Mouse (Mus musculus): Measurements from ENCODE around the gene Pwwp2b.

The Pwwp2b gene

DNA sequence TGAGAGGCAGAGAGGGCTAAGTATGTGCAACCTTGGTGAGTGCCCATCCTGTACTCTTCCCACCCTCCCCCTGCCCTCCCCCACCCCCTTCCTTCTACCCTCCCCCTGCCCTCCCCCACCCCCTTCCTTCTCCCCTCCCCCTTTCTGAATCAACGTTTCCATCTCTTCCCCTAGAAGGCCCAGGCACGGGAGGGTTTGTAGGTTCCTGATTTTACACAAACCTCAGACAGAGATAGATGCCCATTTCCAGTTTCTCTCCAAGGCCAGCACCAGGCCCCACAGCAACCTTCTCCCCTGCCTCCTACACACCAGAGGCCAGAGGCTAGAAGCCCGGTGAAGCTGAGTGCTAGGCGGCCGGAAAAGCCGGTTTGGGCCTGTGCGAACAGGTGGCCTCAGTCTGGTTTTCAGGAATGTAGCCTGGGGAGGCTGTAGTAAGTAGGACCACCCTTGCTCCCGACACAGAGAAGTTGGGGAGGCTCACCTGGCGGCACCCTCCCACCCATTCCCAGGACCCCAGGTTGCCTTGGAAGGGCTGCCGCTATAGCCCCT, 48.3 kb downstream of the Pwwp2b start:
- in situ Hi-C loops (cut with MboI): no loop called here

DNA sequence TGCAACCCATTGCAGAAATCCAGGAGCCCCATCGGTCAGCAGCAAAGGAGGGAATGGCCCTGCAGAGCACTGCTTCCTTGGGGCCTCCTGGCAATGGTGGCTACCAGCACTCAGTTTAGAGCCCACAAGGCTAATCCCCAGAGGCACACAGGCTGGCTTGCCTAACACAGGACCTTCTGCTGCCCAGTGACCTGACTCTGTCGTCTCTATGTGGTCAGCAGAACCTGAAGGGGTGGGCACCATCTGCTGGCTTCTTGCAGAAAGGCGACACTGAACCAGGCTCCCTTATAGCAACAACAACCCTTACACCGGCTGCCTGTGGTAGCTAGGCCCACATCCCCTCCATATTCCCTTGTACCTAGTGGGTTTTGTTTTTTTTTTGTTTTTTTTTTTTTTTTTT, 50.2 kb downstream of the Pwwp2b start:
- in situ Hi-C loops (cut with MboI): no loop called here

DNA sequence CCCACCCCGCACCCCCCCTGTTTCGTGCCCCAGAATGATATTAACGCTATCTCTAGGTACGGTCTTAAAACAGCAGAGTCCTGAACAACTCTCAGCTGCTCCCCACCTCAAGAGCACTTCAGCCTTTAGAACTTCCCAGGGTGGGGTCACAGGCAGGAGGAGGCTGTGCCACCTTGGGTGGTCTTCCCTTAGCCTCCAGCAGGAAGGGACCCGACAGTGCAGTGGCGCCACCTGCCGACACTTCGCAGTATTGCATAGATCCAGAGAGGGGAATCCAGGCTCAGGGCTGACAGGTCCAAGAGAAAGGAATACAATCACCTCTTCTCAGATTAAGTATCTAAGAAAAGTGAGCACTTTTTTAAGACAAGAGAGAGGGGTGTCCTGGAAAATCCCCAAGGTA, 51.1 kb downstream of the Pwwp2b start:
- in situ Hi-C loops (cut with MboI): no loop called here

DNA sequence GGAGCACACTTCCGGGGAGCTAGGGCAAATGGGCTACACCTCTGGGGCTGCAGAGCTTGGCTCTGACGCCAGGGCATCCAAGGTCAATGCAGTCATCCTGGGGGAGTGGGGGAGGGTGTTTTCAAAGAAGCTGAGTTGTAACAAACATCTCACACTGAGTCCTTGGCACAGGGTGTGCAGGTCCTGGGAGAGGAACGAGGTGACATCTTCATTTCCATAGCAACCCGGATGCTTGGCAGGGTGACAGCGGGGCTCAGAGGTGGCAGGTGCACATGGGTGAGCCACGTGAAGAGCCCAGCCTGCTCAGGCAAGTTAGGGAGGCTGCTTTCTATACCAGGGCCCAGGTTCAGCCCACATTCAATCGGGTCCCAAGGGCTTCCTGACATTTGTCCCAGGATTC, 52.1 kb downstream of the Pwwp2b start:
- in situ Hi-C loops (cut with MboI): loop anchor here (5.0 kb wide), 1 partner anchor 177 kb away; no protein-coding TSS in a partner anchor

DNA sequence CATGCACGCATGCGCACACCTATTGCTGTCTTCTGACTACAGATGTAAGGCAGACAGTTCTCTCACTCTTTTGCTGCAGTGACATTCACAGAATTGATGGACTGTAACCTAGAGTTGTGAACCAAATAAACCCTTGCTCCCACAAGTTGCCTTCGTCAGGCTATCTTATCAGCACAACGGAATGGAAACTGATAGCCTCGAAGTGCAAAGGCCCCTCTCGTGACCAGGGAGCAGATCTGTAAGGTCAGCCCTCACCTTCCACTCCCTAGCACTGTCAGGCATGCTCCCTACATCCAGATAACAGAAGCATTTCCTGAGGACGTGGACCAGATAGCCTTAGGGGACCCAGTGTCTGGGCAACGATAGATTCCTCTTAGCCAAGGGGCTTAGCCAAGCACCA, 53.2 kb downstream of the Pwwp2b start:
- in situ Hi-C loops (cut with MboI): loop anchor here (5.0 kb wide), 1 partner anchor 176 kb away; no protein-coding TSS in a partner anchor

DNA sequence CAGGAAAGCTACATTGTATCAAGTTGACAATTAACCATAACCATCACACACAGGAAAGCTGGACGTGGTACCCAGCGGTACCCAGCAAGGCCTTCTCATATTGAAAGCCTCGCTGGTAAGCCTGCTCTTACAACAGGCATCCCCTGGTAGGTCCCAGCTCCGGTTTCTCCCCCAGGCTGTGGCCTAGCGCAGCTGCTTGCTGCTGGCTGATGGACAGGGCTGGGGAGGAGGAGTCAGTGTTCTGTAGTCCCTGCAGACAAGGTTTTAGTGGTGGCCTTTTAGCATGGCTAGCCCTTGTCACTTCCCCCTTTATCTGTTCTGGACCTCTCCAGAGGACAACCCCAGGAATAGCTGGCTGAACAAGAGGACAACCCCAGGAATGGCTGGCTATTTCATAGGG, 54.0 kb downstream of the Pwwp2b start:
- in situ Hi-C loops (cut with MboI): loop anchor here (5.0 kb wide), 1 partner anchor 175 kb away; no protein-coding TSS in a partner anchor

DNA sequence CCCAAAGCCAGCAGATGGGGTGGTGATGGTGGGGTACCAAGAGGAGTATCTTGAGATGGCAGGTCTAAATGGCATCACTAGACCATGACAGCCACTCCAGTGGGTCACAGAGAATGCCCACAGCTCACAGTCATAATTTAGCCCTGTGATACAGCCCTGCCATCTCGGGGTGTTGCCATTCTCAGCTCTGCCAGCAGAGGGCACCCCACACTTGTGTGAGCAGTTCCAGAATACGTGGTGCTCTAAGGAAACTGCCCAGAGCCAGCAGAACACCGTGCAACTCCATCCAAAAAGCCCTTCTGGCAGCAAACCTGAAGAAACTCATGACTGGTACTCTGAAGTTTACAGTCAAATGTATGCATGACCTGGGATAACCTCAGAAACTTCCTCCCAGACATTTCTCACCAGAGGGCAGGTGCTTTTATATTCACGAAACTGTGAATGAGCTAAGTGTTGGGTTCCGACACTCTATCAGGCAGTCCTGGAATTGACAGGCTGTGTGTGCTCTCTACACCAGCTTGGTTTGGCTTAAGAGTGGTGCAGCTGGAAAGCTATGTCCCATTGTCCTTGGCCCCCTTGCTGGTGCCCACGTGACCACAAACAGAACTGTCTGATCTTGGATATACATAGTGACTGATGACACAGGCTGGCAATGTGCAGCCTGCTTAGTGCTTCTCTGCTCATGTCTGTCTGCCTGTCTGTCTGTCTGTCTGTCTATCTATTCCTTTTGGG, 55.2 kb downstream of the Pwwp2b start:
- in situ Hi-C loops (cut with MboI): loop anchor here (5.0 kb wide), 1 partner anchor 174 kb away; no protein-coding TSS in a partner anchor

DNA sequence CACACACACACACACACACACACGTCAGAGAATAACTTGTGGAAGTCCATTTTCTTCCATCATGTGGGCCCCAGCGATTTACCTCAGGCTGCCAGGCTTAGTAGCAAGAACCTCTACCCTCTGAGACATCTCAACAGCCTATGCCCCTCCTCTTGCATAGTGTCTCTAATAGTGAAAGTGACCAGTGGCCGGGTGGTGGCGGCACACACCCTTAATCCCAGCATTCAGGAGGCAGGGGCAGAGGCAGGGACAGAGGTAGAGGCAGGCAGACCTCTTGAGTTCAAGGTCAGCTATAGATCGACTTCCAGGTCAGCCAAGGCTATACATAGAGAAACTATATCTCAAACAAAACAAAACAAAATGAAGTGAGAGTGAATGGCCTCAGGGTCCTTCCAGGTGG, 56.0 kb downstream of the Pwwp2b start:
- in situ Hi-C loops (cut with MboI): loop anchor here (5.0 kb wide), 1 partner anchor 173 kb away; no protein-coding TSS in a partner anchor

DNA sequence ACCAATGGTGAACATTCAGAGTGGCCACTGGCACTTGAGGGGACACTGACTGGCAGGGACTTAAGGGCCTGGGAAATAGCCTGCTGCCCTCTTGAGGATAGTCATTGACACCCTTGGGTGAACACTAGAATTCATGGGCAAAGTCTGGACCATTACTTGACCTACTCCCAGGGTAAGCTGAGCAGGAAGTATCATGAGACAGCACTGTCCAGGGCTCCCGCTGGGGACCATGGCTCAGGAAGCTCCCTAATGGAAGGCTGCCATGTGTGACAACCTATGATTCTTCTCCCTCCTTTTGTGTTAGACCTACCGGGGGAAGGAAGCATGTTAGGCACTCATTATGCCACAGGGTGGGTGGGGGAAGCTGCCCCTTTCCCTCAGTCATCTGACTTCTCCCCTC, 58.8 kb downstream of the Pwwp2b start:
- in situ Hi-C loops (cut with MboI): no loop called here

DNA sequence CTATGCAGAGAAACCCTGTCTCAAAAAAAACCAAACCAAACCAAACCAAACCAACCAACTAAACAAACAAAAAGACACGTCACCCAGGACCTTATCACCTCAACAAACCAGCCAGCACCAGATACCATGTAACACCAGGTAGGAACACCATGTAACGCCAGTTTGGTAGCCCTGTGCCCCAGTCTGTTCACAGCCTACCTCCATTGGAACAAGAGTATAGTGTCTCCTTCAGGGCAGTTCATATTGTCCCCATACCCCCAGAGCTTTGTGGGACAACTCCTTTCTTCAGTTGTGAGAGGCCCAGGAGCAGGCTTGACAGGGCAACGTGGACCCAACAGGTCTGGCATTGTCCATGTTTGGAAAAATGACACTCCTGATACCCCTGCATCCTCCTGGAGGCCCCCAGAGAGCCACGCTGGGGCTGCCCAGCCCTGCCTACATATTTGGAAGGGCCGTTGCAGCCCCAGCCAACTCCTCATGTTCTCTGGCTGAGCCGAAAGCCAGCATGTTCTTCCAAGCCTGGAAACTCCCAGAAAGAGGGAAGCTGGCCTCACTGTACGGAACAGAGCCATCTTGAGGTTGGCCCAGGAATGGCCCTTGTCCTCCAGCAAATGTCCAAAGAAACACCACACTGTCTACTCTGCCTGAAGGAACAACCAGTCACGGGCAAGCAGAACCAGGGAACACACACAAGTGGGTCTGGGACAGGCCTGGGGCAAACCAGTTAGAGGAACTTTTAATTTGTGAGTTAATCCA, 60.0 kb downstream of the Pwwp2b start:
- in situ Hi-C loops (cut with MboI): no loop called here

DNA sequence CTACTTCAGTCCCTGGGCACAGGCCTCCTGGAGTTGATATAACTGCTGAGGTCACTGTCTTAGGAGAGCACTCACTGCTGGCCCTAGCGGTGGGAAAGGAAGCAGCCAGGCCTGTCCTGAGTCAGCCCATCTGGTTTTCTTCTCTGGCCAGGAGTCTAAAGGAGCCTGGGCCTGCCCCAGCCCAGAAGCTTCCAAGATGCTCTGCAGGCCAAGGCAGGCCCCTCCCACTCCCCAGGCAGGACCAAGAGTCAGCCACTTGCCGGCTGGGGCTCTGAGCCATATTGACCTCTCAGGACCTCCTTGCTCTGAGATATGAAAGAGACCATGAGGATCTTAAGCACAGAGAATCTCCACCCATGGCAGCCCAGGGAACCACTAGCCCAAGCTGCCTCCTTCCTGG, 60.8 kb downstream of the Pwwp2b start:
- in situ Hi-C loops (cut with MboI): no loop called here

DNA sequence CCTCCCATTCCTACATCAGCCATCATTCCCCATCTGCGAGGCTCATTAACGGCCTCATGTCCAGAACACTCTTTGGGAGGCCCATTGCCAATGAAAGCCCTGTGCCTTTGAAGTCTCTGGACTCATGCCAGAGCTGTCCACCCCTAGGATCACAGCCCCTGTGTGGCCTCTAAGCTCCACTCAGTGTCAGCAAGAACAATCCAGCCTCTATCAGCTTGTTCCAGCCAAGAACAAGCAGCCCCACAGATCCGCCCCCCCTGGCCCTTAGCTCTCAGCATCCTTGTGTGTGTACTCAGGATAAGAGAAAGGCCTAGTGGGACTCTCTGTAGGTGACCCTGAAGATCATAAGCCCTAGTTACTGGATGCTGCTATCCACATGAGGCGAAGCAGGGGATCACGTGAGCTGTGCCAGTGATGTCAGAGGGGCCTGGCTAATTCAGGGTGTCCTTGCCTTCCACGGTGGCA, 62.2 kb downstream of the Pwwp2b start:
- in situ Hi-C loops (cut with MboI): no loop called here

DNA sequence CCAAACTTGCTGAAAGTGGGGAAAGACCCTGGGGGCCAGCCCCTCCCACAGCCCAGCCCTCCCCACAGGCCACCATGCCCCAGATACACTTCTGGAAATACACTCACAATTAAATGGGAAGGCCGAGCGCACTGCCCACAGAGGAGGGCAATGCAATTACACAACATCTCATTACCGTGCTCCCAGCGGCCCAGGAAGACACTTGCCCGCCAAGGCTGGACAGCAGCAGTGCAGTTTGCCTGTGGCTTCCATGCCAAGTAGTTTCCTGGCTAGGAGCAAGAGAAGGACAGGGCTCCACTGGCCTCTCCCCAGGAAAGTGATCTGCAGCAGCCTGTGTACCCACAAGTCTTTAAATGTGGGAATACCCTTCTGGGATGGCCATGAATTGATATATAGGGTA, 64.4 kb downstream of the Pwwp2b start:
- in situ Hi-C loops (cut with MboI): no loop called here

DNA sequence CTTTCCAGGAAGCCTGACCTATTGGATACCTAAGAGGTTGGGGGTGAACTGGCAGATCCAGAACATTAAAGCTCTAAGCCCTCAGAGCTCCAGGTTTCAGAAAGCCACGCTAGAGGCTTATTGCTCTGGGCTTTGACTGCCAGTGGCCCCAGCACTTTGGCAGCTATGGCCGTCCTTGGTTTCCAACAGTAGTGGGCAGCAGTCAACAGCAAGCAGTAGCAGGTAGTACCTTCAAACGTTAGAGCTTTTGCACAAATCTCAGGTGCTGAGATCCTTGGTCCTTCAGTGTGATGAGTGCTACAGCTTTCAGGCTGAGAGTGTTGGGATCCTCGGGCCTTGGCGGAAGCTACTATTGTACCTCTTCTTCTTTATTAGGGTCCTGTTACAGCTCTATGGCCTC, 65.1 kb downstream of the Pwwp2b start:
- in situ Hi-C loops (cut with MboI): no loop called here

DNA sequence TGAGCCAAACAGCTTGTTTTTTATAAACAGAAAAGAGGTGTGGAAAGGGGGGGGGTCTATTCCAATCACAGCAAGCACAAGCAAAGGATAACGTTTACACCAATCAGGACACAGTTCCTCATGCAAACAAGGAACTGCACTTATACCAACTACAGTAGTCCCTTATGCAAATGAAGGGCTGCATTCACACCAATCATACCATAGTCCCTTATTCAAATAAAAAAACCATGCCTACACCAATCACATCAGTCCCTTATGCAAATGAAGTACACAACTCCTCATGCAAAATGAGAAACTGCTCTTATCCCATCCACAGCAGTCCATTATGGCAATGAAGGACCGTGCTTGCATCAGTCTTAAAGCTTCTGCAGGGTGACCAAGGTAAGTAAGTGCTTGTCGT, 66.4 kb downstream of the Pwwp2b start:
- in situ Hi-C loops (cut with MboI): no loop called here

DNA sequence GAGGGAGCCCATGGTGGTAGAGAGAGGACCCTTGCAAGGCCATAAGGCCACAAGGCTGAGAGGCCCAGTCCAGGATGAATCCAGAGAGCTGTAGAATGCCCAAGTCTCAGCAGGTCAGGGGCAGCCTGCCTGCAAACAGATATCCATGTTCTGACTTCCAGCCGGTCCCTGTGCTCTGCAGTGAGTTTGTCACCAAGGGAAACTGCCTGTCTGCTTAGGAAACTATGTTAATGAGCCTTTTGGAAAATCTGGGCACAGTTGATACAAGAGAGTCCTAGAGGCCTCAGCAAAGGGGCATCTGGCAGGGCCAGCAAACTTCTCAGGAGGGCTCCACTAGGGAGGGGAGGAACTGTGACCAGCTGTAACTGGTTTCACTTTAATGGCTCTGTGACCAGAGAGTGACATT, 70.7 kb downstream of the Pwwp2b start:
- in situ Hi-C loops (cut with MboI): no loop called here

Measured in mature B cell (primary cell).